Mouse (Mus musculus) liver, adult 2 months (tissue): ENCODE results near the gene Snrpb. TPM values are rescaled to one million over a fixed set of nuclear protein-coding genes. Genes with fewer than 3 reads are reported as not detected.

ENCODE experiments used
- DNase-seq: peaks from one replicate; pipeline ENCODE4 v3.0.0-alpha.2; 2011; ENCODE audit warnings: low read depth, low spot score; ENCODE audit errors: extremely low read depth
- H3K27ac ChIP-seq: fragments of 200-500 bp; replicated peaks from 2 replicates; pipeline ENCODE4 v1.5.1; 2012; ENCODE audit warnings: low read depth, mild to moderate bottlenecking, control low read depth, inconsistent platforms, low read length; ENCODE audit not compliant: insufficient read depth
- H3K27me3 ChIP-seq: fragments of 200-500 bp; 2 replicates; pipeline ENCODE4 v1.6.1; 2012; ENCODE audit warnings: mild to moderate bottlenecking, moderate library complexity, low read length, inconsistent platforms; ENCODE audit not compliant: control insufficient read depth, insufficient read depth
- H3K36me3 ChIP-seq: fragments of 200-500 bp; 2 replicates; pipeline ENCODE4 v1.6.1; 2012; ENCODE audit warnings: low read length, inconsistent platforms; ENCODE audit not compliant: control insufficient read depth, insufficient read depth
- H3K4me1 ChIP-seq: fragments of 200-500 bp; 2 replicates; pipeline ENCODE4 v1.6.1; 2011; ENCODE audit warnings: low read length; ENCODE audit not compliant: control insufficient read depth, insufficient read depth
- H3K4me3 ChIP-seq: fragments of 200-500 bp; 2 replicates; pipeline ENCODE4 v1.5.1; 2011; ENCODE audit warnings: low read depth, mild to moderate bottlenecking, control low read depth, low read length, moderate library complexity; ENCODE audit not compliant: insufficient read depth
- H3K79me2 ChIP-seq: fragments of 200-500 bp; 2 replicates; pipeline ENCODE4 v1.6.1; 2012; ENCODE audit warnings: inconsistent platforms, mild to moderate bottlenecking, low read length, moderate library complexity; ENCODE audit not compliant: control insufficient read depth, insufficient read depth
- H3K9ac ChIP-seq: fragments of 200-500 bp; 2 replicates; pipeline ENCODE4 v1.6.1; 2012; ENCODE audit warnings: low read depth, mild to moderate bottlenecking, control low read depth, inconsistent platforms, low read length
- CTCF ChIP-seq: fragments of 200-500 bp; IDR thresholded peaks from 2 replicates; pipeline ENCODE4 v1.5.1; 2011; ENCODE audit warnings: low read depth, low read length, control low read depth
- POLR2A ChIP-seq: fragments of 200-500 bp; IDR thresholded peaks from 2 replicates; pipeline ENCODE4 v1.6.1; 2011; ENCODE audit warnings: low read length, control low read depth; ENCODE audit not compliant: insufficient read depth; ENCODE audit errors: extremely low read depth
- WGBS: fragments of 180-500 bp; shearing (Covaris S2); methylation state at CpG from one replicate; pipeline ENCODE4 v1.1.7; 2018; 5-methylcytosine and 5-hydroxymethylcytosine counted together
- polyA plus RNA-seq: library from polyadenylated mRNA; depleted of rRNA; stranded (reverse); fragments of >200 nt; gene quantifications from 2 replicates; pipeline ENCODE4 v1.2.3, GENCODE M21; 2012
- total RNA-seq: library from RNA; depleted of rRNA; stranded (reverse); fragments of >200 nt; gene quantifications from 2 replicates; pipeline ENCODE4 v1.2.3, GENCODE M21; 2014

Gene Snrpb
- total and polyA plus RNA-seq, 2 experiments = 53.6 to 209 TPM

GRCm38 (mm10) chr2:130167861-130168260, 11.3 kb downstream of the Snrpb start:
- H3K4me3 ChIP-seq = no peak overlapping the region
- DNase-seq = peak; percentile 38
- H3K4me1 ChIP-seq = no peaks in the 10 kb centered on the region
- WGBS = 53% methylated on average over 3 of the region's 3 CpGs
- no peaks in the 10 kb centered on the region for H3K27me3 ChIP-seq
- H3K9ac ChIP-seq = no peak overlapping the region
- peaks cover 38% of the 10 kb centered on the region for H3K36me3 ChIP-seq
- H3K79me2 ChIP-seq = no peaks in the 10 kb centered on the region
- H3K27ac ChIP-seq = no peak overlapping the region
- no peak for TF ChIP-seq POLR2A
- peak; percentile 59 for TF ChIP-seq CTCF

- no peaks in the 10 kb centered on the region for H3K27me3 ChIP-seq
- H3K79me2 ChIP-seq = no peaks in the 10 kb centered on the region
- H3K27ac ChIP-seq = no peak overlapping the region
- DNase-seq = peak; percentile 16
- WGBS = 76% methylated on average over 9 of the region's 9 CpGs
- TF ChIP-seq POLR2A (no peak), CTCF (0 out of 2 replicates have a peak, but pooled peaks have one; percentile 15)
- H3K4me1 ChIP-seq = no peaks in the 10 kb centered on the region
- no peak overlapping the region for H3K4me3 ChIP-seq
- H3K36me3 ChIP-seq = peaks cover 25% of the 10 kb centered on the region
- H3K9ac ChIP-seq = no peak overlapping the region
Observed at GRCm38 (mm10) chr2:130166311-130167214, 12.6 kb downstream of the Snrpb start.

GRCm38 (mm10) chr2:130162701-130163100, 16.5 kb downstream of the Snrpb start:
- TF ChIP-seq POLR2A (no peak), CTCF (no peak)
- H3K27ac ChIP-seq = no peak overlapping the region
- 75% methylated on average over 5 of the region's 5 CpGs for WGBS

GRCm38 (mm10) chr2:130158088-130158437, 21.1 kb downstream of the Snrpb start:
- Histone ChIP-seq H3K9ac (no peak overlapping the region), H3K4me1 (no peaks in the 10 kb centered on the region), H3K79me2 (no peaks in the 10 kb centered on the region), H3K27ac (no peak overlapping the region), H3K4me3 (no peak overlapping the region), H3K27me3 (no peaks in the 10 kb centered on the region), H3K36me3 (no peaks in the 10 kb centered on the region)
- 66% methylated on average over 4 of the region's 4 CpGs for WGBS
- TF ChIP-seq CTCF (no peak), POLR2A (no peak)
- DNase-seq = no peak

More at GRCm38 (mm10) chr2:130162701-130163100, 16.5 kb downstream of the Snrpb start:
- H3K36me3 ChIP-seq = 0 out of 2 replicates have a peak, but pooled peaks cover 2% of the 10 kb centered on the region
- no peak overlapping the region for H3K4me3 ChIP-seq
- H3K4me1 ChIP-seq = no peaks in the 10 kb centered on the region
- H3K79me2 ChIP-seq = no peaks in the 10 kb centered on the region
- no peak overlapping the region for H3K9ac ChIP-seq
- no peak for DNase-seq
- H3K27me3 ChIP-seq = no peaks in the 10 kb centered on the region

GRCm38 (mm10) chr2:130157231-130158087, 21.7 kb downstream of the Snrpb start:
- Histone ChIP-seq H3K4me1 (no peaks in the 10 kb centered on the region), H3K79me2 (no peaks in the 10 kb centered on the region), H3K27ac (no peak overlapping the region), H3K9ac (no peak overlapping the region), H3K36me3 (no peaks in the 10 kb centered on the region), H3K27me3 (no peaks in the 10 kb centered on the region), H3K4me3 (no peak overlapping the region)
- WGBS = 74% methylated on average over 14 of the region's 14 CpGs
- TF ChIP-seq POLR2A = no peak
- TF ChIP-seq CTCF = no peak
- DNase-seq = no peak

- Histone ChIP-seq H3K4me1 (no peaks in the 10 kb centered on the region), H3K9ac (no peak overlapping the region), H3K27ac (no peak overlapping the region), H3K27me3 (no peaks in the 10 kb centered on the region), H3K79me2 (no peaks in the 10 kb centered on the region), H3K4me3 (no peak overlapping the region), H3K36me3 (no peaks in the 10 kb centered on the region)
- TF ChIP-seq POLR2A (no peak), CTCF (no peak)
- peak; percentile 55 for DNase-seq
Observed at GRCm38 (mm10) chr2:130155851-130156250, 23.4 kb downstream of the Snrpb start.
